Mouse (Mus musculus): ENCODE measurements around the gene Slc6a20b. TPM values are rescaled to one million over a fixed set of nuclear protein-coding genes. Genes with fewer than 3 reads are reported as not detected.

Gene Slc6a20b
- polyA plus RNA-seq, 1 experiment from 2014 or later, result 0.31 TPM

DNA sequence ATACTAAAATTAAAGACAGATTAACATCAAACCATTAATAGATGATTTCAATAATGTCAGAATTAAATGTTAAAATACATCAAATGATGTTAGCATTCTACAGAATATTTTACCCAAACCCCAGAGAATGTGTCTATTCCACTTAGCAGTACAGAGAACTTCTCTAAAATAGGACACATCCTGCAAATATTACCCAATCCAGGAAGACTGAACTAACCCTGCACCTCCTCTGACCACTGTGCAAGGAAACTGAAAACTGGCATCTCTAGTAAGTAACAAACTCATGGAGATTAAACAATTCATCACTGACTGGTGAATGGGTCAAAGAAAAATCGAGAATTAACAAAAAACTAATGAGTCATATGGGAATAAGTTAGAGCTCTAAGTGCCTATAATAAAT lies 30.8 kb downstream of the Slc6a20b start:
- H3K36me3 ChIP-seq (ENCODE audit: control insufficient read depth, insufficient read depth, low read length), result no peaks in the 10 kb centered on the region
- no peaks in the 10 kb centered on the region for H3K9me3 ChIP-seq (replicated peaks; ENCODE audit: control insufficient read depth, low read length)
- H3K27ac ChIP-seq (ENCODE audit: low read length), result no peak overlapping the region
- H3K4me2 ChIP-seq (ENCODE audit: low read depth, low read length), result no peak overlapping the region
- ATAC-seq (ENCODE audit: insufficient read depth, low FRiP score), result no peak
- no peaks in the 10 kb centered on the region for H3K27me3 ChIP-seq (ENCODE audit: control insufficient read depth, insufficient read depth, low read length)
- H3K4me3 ChIP-seq (replicated peaks; ENCODE audit: low read length), result no peak overlapping the region
- WGBS, result 74% methylated on average over 1 of the region's 1 CpGs
- no peaks in the 10 kb centered on the region for H3K4me1 ChIP-seq (ENCODE audit: control insufficient read depth, insufficient read depth, low read length)
- H3K9ac ChIP-seq (ENCODE audit: low read length), result no peak overlapping the region

DNA sequence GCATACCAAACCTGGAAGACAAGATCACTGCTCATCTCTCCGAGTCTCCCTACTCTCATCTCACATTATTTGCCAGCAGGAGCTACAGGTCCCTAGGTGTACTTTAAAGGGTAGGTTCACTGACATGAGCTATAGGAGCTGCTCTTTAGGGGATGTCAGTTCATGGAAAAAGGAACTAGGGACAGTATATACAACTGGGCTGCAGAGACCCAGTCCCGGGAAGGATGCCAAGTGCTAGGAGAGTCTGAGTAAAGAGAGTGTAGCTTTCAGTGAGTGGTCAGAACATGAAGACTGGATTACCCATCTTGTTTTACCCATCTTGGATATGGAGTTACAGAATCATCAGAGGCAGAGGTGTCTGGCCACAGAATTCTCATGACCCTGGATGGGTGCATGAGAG lies 35.0 kb downstream of the Slc6a20b start:
- Histone ChIP-seq H3K27ac (ENCODE audit: low read length) (no peak overlapping the region), H3K36me3 (ENCODE audit: control insufficient read depth, insufficient read depth, low read length) (0 out of 2 replicates have a peak, but pooled peaks cover 7% of the 10 kb centered on the region), H3K4me2 (ENCODE audit: low read depth, low read length) (no peak overlapping the region), H3K9ac (ENCODE audit: low read length) (no peak overlapping the region), H3K27me3 (ENCODE audit: control insufficient read depth, insufficient read depth, low read length) (no peaks in the 10 kb centered on the region), H3K9me3 (replicated peaks; ENCODE audit: control insufficient read depth, low read length) (no peaks in the 10 kb centered on the region), H3K4me1 (ENCODE audit: control insufficient read depth, insufficient read depth, low read length) (no peaks in the 10 kb centered on the region), H3K4me3 (replicated peaks; ENCODE audit: low read length) (no peak overlapping the region)
- 93% methylated on average over 2 of the region's 2 CpGs for WGBS
- ATAC-seq (ENCODE audit: insufficient read depth, low FRiP score), result no peak; the same call in 1 of the 2 replicates

DNA sequence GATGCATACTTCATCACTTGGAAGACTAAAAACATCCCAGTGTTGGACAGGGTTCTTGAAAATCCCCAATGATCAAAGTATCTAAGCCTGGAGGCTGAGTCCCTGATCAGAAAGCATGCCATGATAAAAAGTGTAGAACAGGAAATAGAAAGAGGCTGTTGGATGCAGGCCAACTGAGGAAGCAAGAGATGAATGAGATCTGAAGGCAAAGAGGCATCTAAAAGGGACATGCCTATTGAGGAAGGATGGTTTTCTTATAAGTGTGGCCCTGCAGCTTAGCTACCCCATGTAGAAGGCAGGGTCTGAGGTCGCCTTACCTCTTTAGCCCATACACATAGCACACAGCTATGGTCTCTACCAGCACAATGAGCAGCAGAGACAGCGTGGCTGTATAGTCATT lies 35.5 kb downstream of the Slc6a20b start:
- no peaks in the 10 kb centered on the region for H3K27me3 ChIP-seq (ENCODE audit: control insufficient read depth, insufficient read depth, low read length)
- no peaks in the 10 kb centered on the region for H3K4me1 ChIP-seq (ENCODE audit: control insufficient read depth, insufficient read depth, low read length)
- no peaks in the 10 kb centered on the region for H3K9me3 ChIP-seq (replicated peaks; ENCODE audit: control insufficient read depth, low read length)
- ATAC-seq (ENCODE audit: insufficient read depth, low FRiP score), result no peak
- no peak overlapping the region for H3K27ac ChIP-seq (ENCODE audit: low read length)
- no peak overlapping the region for H3K4me2 ChIP-seq (ENCODE audit: low read depth, low read length)
- H3K4me3 ChIP-seq (replicated peaks; ENCODE audit: low read length), result no peak overlapping the region
- WGBS, result 90% methylated on average over 2 of the region's 2 CpGs
- no peak overlapping the region for H3K9ac ChIP-seq (ENCODE audit: low read length)
- 0 out of 2 replicates have a peak, but pooled peaks cover 7% of the 10 kb centered on the region for H3K36me3 ChIP-seq (ENCODE audit: control insufficient read depth, insufficient read depth, low read length)

DNA sequence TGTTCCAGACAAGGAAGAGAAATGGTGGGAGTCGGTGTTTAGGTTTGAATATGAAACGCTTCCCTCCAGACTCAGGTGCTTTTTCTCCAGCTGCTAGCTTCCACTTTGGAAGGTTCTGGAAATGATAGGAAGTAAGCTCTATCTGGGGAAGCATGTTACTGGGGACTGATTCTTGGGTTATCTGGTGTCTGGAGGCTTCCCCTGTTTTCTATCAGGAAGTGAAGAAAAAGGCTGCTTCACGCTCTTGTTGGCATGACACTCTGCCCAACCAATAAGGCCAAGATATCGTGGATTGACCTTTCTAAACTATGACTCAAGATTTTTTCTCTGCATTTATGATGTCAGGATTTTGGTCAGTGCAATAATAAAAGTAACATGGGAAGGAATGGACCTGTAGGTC lies 37.2 kb downstream of the Slc6a20b start:
- WGBS, result 90% methylated on average over 4 of the region's 4 CpGs
- ATAC-seq (ENCODE audit: insufficient read depth, low FRiP score), result no peak
- no peak overlapping the region for H3K4me3 ChIP-seq (replicated peaks; ENCODE audit: low read length)
- no peaks in the 10 kb centered on the region for H3K27me3 ChIP-seq (ENCODE audit: control insufficient read depth, insufficient read depth, low read length)
- H3K9ac ChIP-seq (ENCODE audit: low read length), result no peak overlapping the region
- no peak overlapping the region for H3K4me2 ChIP-seq (ENCODE audit: low read depth, low read length)
- H3K27ac ChIP-seq (ENCODE audit: low read length), result no peak overlapping the region
- H3K4me1 ChIP-seq (ENCODE audit: control insufficient read depth, insufficient read depth, low read length), result no peaks in the 10 kb centered on the region
- H3K36me3 ChIP-seq (ENCODE audit: control insufficient read depth, insufficient read depth, low read length), result 0 out of 2 replicates have a peak, but pooled peaks cover 7% of the 10 kb centered on the region
- H3K9me3 ChIP-seq (replicated peaks; ENCODE audit: control insufficient read depth, low read length), result no peaks in the 10 kb centered on the region

DNA sequence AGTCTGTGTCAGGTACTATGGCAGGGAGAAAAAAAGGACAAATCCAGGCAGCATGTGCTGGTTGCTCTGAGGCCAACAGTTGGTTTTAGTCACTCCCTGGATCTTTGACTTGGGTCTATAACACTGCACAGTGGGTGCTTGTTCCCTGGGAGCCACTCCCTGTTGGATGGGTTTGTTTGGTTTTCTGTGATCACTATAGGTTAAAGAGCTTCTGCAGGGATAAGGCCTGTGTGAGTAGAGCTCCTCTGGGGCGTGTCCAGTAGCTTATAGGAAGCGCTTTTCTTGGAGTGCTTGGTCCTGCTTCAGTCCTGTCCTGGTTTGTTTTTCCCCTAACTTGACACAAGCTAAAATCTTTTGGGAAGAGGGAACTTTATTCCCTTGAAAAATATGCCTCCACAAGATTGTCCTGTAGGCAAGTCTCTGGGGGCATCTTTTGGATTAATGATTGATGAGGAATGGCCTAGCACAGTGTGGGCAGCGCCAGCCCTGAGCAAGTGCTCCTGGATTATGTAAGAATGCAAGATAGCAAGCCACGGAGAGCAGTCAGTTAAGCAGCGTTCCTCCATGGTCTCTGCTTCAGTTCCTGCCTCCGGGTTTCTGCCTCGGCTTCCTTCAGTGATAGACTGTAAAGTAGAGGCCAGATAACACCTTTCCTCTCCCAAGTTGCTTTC lies 43.0 kb downstream of the Slc6a20b start:
- no peak for ATAC-seq (ENCODE audit: insufficient read depth, low FRiP score)
- H3K9me3 ChIP-seq (replicated peaks; ENCODE audit: control insufficient read depth, low read length), result no peaks in the 10 kb centered on the region
- no peak overlapping the region for H3K4me3 ChIP-seq (replicated peaks; ENCODE audit: low read length)
- 0 out of 2 replicates have a peak, but pooled peaks cover 7% of the 10 kb centered on the region for H3K36me3 ChIP-seq (ENCODE audit: control insufficient read depth, insufficient read depth, low read length)
- WGBS, result 72% methylated on average over 7 of the region's 7 CpGs
- no peaks in the 10 kb centered on the region for H3K4me1 ChIP-seq (ENCODE audit: control insufficient read depth, insufficient read depth, low read length)
- H3K27me3 ChIP-seq (ENCODE audit: control insufficient read depth, insufficient read depth, low read length), result no peaks in the 10 kb centered on the region
- no peak overlapping the region for H3K4me2 ChIP-seq (ENCODE audit: low read depth, low read length)
- H3K9ac ChIP-seq (ENCODE audit: low read length), result no peak overlapping the region
- H3K27ac ChIP-seq (ENCODE audit: low read length), result no peak overlapping the region

DNA sequence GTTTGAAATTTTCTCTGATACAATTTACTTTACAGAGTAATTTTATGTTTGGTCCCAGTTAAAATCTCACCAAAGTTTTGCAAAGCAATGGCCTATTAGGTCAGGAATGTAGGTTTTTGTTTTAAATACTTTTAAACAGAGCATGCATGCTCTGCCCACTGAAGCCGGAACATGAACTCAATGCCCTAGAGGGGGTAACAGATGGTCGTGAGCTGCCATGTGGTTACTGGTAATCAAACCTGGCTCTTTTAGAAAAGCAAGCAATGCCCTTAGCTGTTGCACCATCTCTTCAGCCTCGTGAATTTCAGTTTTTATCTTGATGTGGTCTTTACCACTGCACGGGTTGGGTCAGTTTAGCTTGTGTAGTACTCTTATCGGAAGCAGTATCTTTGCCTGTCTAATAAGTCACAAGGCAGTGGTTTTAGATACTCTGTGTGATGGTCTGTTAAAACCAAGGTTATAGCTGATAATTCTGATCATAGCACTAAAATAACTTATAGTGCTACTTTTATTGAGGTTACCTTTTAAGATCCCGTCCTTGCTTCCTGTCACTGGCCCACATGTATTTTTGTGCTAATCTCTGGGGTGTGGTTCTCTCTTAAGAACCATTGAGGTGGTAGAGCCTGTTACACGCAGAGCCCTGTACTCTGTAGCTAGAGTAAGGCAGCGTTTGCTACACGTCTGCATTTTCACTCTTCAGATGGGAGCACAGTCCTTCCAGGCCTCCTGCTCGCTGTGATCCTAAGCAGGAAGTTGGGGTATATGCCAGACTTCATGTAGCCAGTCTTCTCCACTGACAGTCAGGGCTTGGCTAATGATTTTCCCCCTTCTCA lies 54.8 kb downstream of the Slc6a20b start:
- H3K4me3 ChIP-seq (replicated peaks; ENCODE audit: low read length), result no peak overlapping the region
- no peak for ATAC-seq (ENCODE audit: insufficient read depth, low FRiP score)
- WGBS, result 75% methylated on average over 10 of the region's 10 CpGs
- H3K9ac ChIP-seq (ENCODE audit: low read length), result no peak overlapping the region
- no peak overlapping the region for H3K4me2 ChIP-seq (ENCODE audit: low read depth, low read length)
- H3K27ac ChIP-seq (ENCODE audit: low read length), result no peak overlapping the region
- no peaks in the 10 kb centered on the region for H3K4me1 ChIP-seq (ENCODE audit: control insufficient read depth, insufficient read depth, low read length)
- H3K9me3 ChIP-seq (replicated peaks; ENCODE audit: control insufficient read depth, low read length), result no peaks in the 10 kb centered on the region
- H3K27me3 ChIP-seq (ENCODE audit: control insufficient read depth, insufficient read depth, low read length), result no peaks in the 10 kb centered on the region
- H3K36me3 ChIP-seq (ENCODE audit: control insufficient read depth, insufficient read depth, low read length), result no peaks in the 10 kb centered on the region

DNA sequence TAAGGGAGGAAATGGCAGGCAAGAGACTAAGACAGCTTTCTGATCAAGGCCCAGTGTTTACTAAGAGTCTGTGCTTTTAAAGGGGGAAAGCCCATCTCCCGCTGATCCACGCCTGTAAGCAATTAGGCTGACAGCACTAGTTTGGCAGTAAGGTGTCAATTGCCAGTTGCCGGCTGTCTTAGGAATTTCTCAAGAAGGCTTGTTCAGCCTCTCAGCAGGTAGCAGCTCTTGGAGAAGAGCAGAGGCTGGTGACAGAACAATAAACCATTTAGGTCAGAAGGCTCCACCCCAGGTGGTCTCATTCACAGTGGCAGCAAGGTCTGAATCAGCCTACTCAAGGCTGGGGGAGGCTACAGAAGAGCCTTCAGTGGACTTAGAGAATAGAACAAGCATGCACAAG lies 77.8 kb downstream of the Slc6a20b start:
- H3K27me3 ChIP-seq (ENCODE audit: control insufficient read depth, insufficient read depth, low read length), result no peaks in the 10 kb centered on the region
- H3K4me3 ChIP-seq (replicated peaks; ENCODE audit: low read length), result no peak overlapping the region
- peaks cover 15% of the 10 kb centered on the region; the same call in 1 of the 2 replicates for H3K36me3 ChIP-seq (ENCODE audit: control insufficient read depth, insufficient read depth, low read length)
- WGBS, result 54% methylated on average over 3 of the region's 3 CpGs
- no peak for ATAC-seq (ENCODE audit: insufficient read depth, low FRiP score)
- H3K9me3 ChIP-seq (replicated peaks; ENCODE audit: control insufficient read depth, low read length), result no peaks in the 10 kb centered on the region
- no peak overlapping the region for H3K9ac ChIP-seq (ENCODE audit: low read length)
- no peak overlapping the region for H3K4me2 ChIP-seq (ENCODE audit: low read depth, low read length)
- H3K27ac ChIP-seq (ENCODE audit: low read length), result no peak overlapping the region
- no peaks in the 10 kb centered on the region for H3K4me1 ChIP-seq (ENCODE audit: control insufficient read depth, insufficient read depth, low read length)

Other genes with a start within 250 kb of the Slc6a20b start
- gene Limd1, start 153.9 kb downstream of the Slc6a20b start, polyA plus RNA-seq (2015; fragmentation: Nextera tagmentation; extraction: Ambion mirVana), result 48.8 and 49.6 TPM in 2 replicates
- gene Sacm1l, start 102.8 kb downstream of the Slc6a20b start, polyA plus RNA-seq (2015; fragmentation: Nextera tagmentation; extraction: Ambion mirVana), result 63.6 and 65.4 TPM in 2 replicates
- 0.41 and 0.46 TPM in 2 replicates for gene Ccr9, start 45.9 kb upstream of the Slc6a20b start, polyA plus RNA-seq (2015; fragmentation: Nextera tagmentation; extraction: Ambion mirVana)
- gene Slc6a20a, start 46.3 kb upstream of the Slc6a20b start, polyA plus RNA-seq (2015; fragmentation: Nextera tagmentation; extraction: Ambion mirVana), result 3.4 and 4.7 TPM in 2 replicates
- gene Lztfl1, start 85.1 kb upstream of the Slc6a20b start, polyA plus RNA-seq (2015; fragmentation: Nextera tagmentation; extraction: Ambion mirVana), result 46.4 and 47.8 TPM in 2 replicates
- gene Cxcr6, start 173.9 kb upstream of the Slc6a20b start, polyA plus RNA-seq (2015; fragmentation: Nextera tagmentation; extraction: Ambion mirVana), result 0.70 and 1.0 TPM in 2 replicates
- 14.7 and 14.8 TPM in 2 replicates for gene Fyco1, start 219.3 kb upstream of the Slc6a20b start, polyA plus RNA-seq (2015; fragmentation: Nextera tagmentation; extraction: Ambion mirVana)
- gene Xcr1, start 229.5 kb upstream of the Slc6a20b start, polyA plus RNA-seq (2015; fragmentation: Nextera tagmentation; extraction: Ambion mirVana), result not detected in 2 replicates

Data from stomach, embryonic 16.5 days (tissue).